Mouse (Mus musculus) right cerebral cortex, adult 18-20 months (tissue): Measurements from ENCODE around the gene Rsph6a.

Experiments used
- DNase-seq: peaks from one replicate; pipeline ENCODE4 v3.0.0; 2022; ENCODE audit warnings: mixed read lengths

Rsph6a gene

GRCm38 (mm10) chr7:19054047-19054776 is at the start of gene Rsph6a:
Gene Rsph6a (plus strand): TSS chr7:19054690.
- DNase-seq = peak; percentile 30

GRCm38 (mm10) chr7:19005417-19006121 is 48.9 kb upstream of the Rsph6a start:
- DNase-seq = no peak

- DNase-seq = peak; percentile 79
These were observed 48.0 kb upstream of the Rsph6a start for GRCm38 (mm10) chr7:19006476-19006875.

GRCm38 (mm10) chr7:19007026-19007977 is 47.2 kb upstream of the Rsph6a start:
- DNase-seq = no peak

- no peak for DNase-seq
These were observed 43.9 kb upstream of the Rsph6a start for GRCm38 (mm10) chr7:19010581-19010980.

GRCm38 (mm10) chr7:19012025-19012621 is 42.4 kb upstream of the Rsph6a start:
- DNase-seq = no peak

GRCm38 (mm10) chr7:19012882-19013281 is 41.6 kb upstream of the Rsph6a start:
- DNase-seq = no peak

- no peak for DNase-seq
These were observed 40.0 kb upstream of the Rsph6a start for GRCm38 (mm10) chr7:19014452-19014851.

- no peak for DNase-seq
These were observed 38.4 kb upstream of the Rsph6a start for GRCm38 (mm10) chr7:19016042-19016441.

GRCm38 (mm10) chr7:19017909-19018308 is 36.6 kb upstream of the Rsph6a start:
- no peak for DNase-seq

- no peak for DNase-seq
These were observed 33.4 kb upstream of the Rsph6a start for GRCm38 (mm10) chr7:19021048-19021447.

GRCm38 (mm10) chr7:19022189-19022958 is 32.1 kb upstream of the Rsph6a start:
- no peak for DNase-seq

- DNase-seq = no peak
These were observed 31.1 kb upstream of the Rsph6a start, which contains the start of gene Foxa3 for GRCm38 (mm10) chr7:19023357-19023814. Gene Foxa3 (minus strand): TSS chr7:19023538.

GRCm38 (mm10) chr7:19024096-19024506 is 30.4 kb upstream of the Rsph6a start, which contains the start of gene Sympk:
Gene Sympk (plus strand): TSS chr7:19024377.
- peak; percentile 96 for DNase-seq

GRCm38 (mm10) chr7:19024581-19025255 is 29.8 kb upstream of the Rsph6a start:
- no peak for DNase-seq

- no peak for DNase-seq
These were observed 26.4 kb upstream of the Rsph6a start for GRCm38 (mm10) chr7:19028067-19028466.

- DNase-seq = no peak
These were observed 25.3 kb upstream of the Rsph6a start for GRCm38 (mm10) chr7:19029084-19029653.

- no peak for DNase-seq
These were observed 22.8 kb upstream of the Rsph6a start for GRCm38 (mm10) chr7:19031641-19032040.

GRCm38 (mm10) chr7:19044616-19045015 is 9.9 kb upstream of the Rsph6a start:
- no peak for DNase-seq

GRCm38 (mm10) chr7:19046286-19047069 is 8.0 kb upstream of the Rsph6a start:
- DNase-seq = no peak
